Mouse (Mus musculus): ENCODE results near the gene Snrnp25. TPM values are rescaled to one million over a fixed set of nuclear protein-coding genes. Genes with fewer than 3 reads are reported as not detected.
A peak's percentile ranks its signal among the peaks of the same experiment; 100 is the strongest.
"Not testable (repeated sequence)": the region's sequence is repeated elsewhere in the genome, so short reads cannot be mapped to it uniquely, and the experiment has no call there.

The Snrnp25 gene
- polyA plus RNA-seq, 1 experiment from 2014 or later, result 58.0 TPM

GRCm38 (mm10) chr11:32198256-32198955 is 6.8 kb upstream of the Snrnp25 start:
- no peak for ATAC-seq (replicated peaks; ENCODE audit: low FRiP score, low TSS enrichment, low read depth)
- Histone ChIP-seq H3K27me3 (replicated peaks; ENCODE audit: control insufficient read depth, insufficient read depth, low read length) (no peaks in the 10 kb centered on the region), H3K4me1 (replicated peaks; ENCODE audit: control insufficient read depth, insufficient read depth, low read length) (no peaks in the 10 kb centered on the region), H3K4me3 (ENCODE audit: low read depth, low read length) (no peak overlapping the region), H3K9me3 (ENCODE audit: control insufficient read depth, low read length) (no peaks in the 10 kb centered on the region), H3K27ac (ENCODE audit: low read depth) (no peak overlapping the region), H3K9ac (ENCODE audit: low read length) (no peak overlapping the region), H3K4me2 (ENCODE audit: low read length) (no peak overlapping the region), H3K36me3 (ENCODE audit: control insufficient read depth, insufficient read depth, low read length) (no peaks in the 10 kb centered on the region)
- WGBS, result 68% methylated on average over 14 of the region's 14 CpGs
- no peak for DNase-seq (ENCODE audit: low spot score)

DNA sequence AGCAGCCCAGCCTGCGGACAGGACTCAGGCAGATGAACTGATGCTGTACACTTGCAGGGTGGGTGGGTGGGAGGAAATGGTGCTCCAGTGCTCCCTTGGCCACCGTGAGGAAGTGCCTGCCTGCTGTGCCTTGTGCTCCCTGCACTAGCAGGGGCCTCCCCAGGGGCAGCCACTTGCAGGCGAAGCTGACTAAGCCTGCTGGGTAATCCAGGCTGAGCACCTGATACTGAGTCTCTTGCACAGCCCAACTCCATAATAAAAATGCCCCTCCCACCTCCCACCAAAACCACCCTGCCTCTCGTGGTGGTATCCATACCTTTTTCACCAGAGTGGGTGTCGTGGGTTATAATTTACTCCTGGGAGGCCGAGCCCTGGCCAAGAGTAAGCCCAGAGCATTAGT is 6.0 kb upstream of the Snrnp25 start:
- H3K4me1 ChIP-seq (replicated peaks; ENCODE audit: control insufficient read depth, insufficient read depth, low read length), result no peaks in the 10 kb centered on the region
- H3K27ac ChIP-seq (ENCODE audit: low read depth), result no peak overlapping the region
- ATAC-seq (replicated peaks; ENCODE audit: low FRiP score, low TSS enrichment, low read depth), result 0 out of 2 replicates have a peak, but pooled peaks have one; percentile 13
- H3K27me3 ChIP-seq (replicated peaks; ENCODE audit: control insufficient read depth, insufficient read depth, low read length), result no peaks in the 10 kb centered on the region
- H3K4me3 ChIP-seq (ENCODE audit: low read depth, low read length), result no peak overlapping the region
- H3K9me3 ChIP-seq (ENCODE audit: control insufficient read depth, low read length), result no peaks in the 10 kb centered on the region
- H3K9ac ChIP-seq (ENCODE audit: low read length), result no peak overlapping the region
- H3K4me2 ChIP-seq (ENCODE audit: low read length), result no peak overlapping the region
- DNase-seq (ENCODE audit: low spot score), result no peak
- H3K36me3 ChIP-seq (ENCODE audit: control insufficient read depth, insufficient read depth, low read length), result no peaks in the 10 kb centered on the region
- 39% methylated on average over 5 of the region's 6 CpGs for WGBS

DNA sequence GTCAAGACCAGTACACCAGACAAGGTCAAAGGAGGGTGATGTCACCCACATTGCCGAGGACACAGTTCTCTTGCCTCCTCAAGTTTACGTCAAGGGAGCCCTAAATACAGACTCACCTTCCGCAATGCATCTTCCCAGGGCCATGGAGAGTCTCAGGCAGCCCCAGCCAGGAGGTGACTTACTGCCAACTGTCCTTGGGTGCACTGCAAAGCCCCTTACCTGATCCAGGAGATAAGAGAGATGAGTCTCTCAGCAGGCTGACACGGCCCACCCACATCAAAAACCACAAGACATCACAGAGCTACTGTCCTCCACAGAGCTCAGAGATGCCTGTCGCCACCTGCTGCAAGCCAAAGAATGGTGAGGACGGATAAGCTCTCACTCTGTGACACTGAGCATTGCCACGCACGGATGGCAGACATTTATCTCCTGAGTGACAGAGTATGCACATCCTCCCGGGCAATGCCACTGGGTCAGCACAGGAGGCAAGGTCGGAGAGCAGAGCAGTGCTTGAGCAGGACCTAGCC is 5.1 kb upstream of the Snrnp25 start, which contains the start of gene Il9r:
TSS of gene Il9r (minus strand) at position 205 of the 527 bp plus-strand sequence.
- H3K9ac ChIP-seq (ENCODE audit: low read length), result no peak within 1 kb of the TSS
- H3K9me3 ChIP-seq (ENCODE audit: control insufficient read depth, low read length), result no peaks in the 10 kb centered on the region
- DNase-seq (ENCODE audit: low spot score) (no peak), ATAC-seq (replicated peaks; ENCODE audit: low FRiP score, low TSS enrichment, low read depth) (no peak)
- no peaks in the 10 kb centered on the region for H3K36me3 ChIP-seq (ENCODE audit: control insufficient read depth, insufficient read depth, low read length)
- H3K27ac ChIP-seq (ENCODE audit: low read depth), result no peak within 1 kb of the TSS
- no peaks in the 10 kb centered on the region for H3K4me1 ChIP-seq (replicated peaks; ENCODE audit: control insufficient read depth, insufficient read depth, low read length)
- H3K4me2 ChIP-seq (ENCODE audit: low read length), result no peak within 1 kb of the TSS
- no peaks in the 10 kb centered on the region for H3K27me3 ChIP-seq (replicated peaks; ENCODE audit: control insufficient read depth, insufficient read depth, low read length)
- no peak within 1 kb of the TSS for H3K4me3 ChIP-seq (ENCODE audit: low read depth, low read length)
- WGBS, result 67% methylated on average over 10 of the region's 10 CpGs

- DNase-seq (ENCODE audit: low spot score); H3K4me3 ChIP-seq (ENCODE audit: low read depth, low read length); H3K9me3 ChIP-seq (ENCODE audit: control insufficient read depth, low read length); ATAC-seq (replicated peaks; ENCODE audit: low FRiP score, low TSS enrichment, low read depth); H3K27me3 ChIP-seq (replicated peaks; ENCODE audit: control insufficient read depth, insufficient read depth, low read length); H3K9ac ChIP-seq (ENCODE audit: low read length); H3K36me3 ChIP-seq (ENCODE audit: control insufficient read depth, insufficient read depth, low read length); H3K4me1 ChIP-seq (replicated peaks; ENCODE audit: control insufficient read depth, insufficient read depth, low read length); H3K4me2 ChIP-seq (ENCODE audit: low read length); H3K27ac ChIP-seq (ENCODE audit: low read depth): not testable (repeated sequence)
- WGBS, result 44% methylated on average over 1 of the region's 1 CpGs
Measured at GRCm38 (mm10) chr11:32200992-32201391, 4.2 kb upstream of the Snrnp25 start.

DNA sequence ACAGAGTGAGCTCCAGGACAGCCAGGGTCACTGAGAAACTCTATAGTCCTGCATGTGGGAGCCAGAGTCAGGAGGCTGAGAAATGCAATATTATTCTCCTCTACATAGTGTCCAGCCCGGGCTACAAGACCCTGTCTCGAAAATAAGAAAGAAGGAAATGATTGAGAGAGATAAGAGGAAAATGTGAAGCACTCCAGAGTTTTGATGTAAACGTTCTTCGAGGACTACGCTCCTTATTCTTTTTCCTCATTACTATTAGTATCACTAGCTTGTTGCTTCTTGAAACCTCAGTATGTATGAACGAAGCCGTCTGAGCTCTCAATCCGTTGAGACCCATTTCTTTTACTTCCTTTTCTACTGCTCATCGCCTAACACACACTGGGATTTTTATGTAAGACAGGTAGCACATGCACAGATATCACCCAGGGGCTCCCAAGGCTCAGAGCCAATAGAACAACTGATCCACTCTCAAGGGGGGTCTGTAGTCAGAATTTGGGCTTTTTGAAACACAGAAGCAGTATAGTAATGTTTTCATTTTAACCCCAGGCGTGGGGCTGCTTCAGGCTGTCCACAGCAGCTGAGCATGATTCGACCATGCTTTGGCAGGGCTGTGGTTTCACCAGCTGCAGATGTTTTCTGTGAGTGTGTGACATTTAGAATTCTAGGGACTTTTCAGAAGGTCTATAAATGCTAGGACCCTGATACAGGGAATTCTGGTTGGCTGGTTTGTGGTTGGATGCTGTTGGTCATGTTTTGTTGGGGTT is 3.1 kb upstream of the Snrnp25 start:
- H3K27me3 ChIP-seq (replicated peaks; ENCODE audit: control insufficient read depth, insufficient read depth, low read length), result no peaks in the 10 kb centered on the region
- no peak for ATAC-seq (replicated peaks; ENCODE audit: low FRiP score, low TSS enrichment, low read depth)
- 74% methylated on average over 11 of the region's 11 CpGs for WGBS
- no peaks in the 10 kb centered on the region for H3K36me3 ChIP-seq (ENCODE audit: control insufficient read depth, insufficient read depth, low read length)
- DNase-seq (ENCODE audit: low spot score), result no peak
- H3K9me3 ChIP-seq (ENCODE audit: control insufficient read depth, low read length), result no peaks in the 10 kb centered on the region
- H3K27ac ChIP-seq (ENCODE audit: low read depth), result no peak overlapping the region
- no peak overlapping the region for H3K4me2 ChIP-seq (ENCODE audit: low read length)
- H3K4me1 ChIP-seq (replicated peaks; ENCODE audit: control insufficient read depth, insufficient read depth, low read length), result peaks cover 5% of the 10 kb centered on the region; the same call in 1 of the 2 replicates
- H3K4me3 ChIP-seq (ENCODE audit: low read depth, low read length), result no peak overlapping the region
- H3K9ac ChIP-seq (ENCODE audit: low read length), result no peak overlapping the region

DNA sequence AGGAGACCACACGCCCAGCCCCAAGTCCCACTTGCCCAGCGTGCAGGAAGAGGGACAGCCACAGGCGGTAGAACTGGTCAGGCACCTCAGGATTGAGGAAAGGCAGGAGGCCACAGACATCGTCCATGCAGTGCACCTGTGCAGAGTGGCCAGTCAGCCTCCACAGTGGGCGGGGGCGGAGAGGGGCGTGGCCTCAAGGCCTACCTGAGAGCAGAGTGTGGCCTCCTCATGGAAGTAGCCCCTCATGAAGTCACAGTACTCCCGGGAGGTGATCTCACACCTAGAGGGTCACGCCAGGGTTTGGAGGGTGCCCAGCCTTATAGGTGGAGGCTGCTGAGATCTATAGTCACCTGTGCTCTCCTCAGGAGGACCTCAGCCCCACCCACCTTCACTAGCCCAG is 5.4 kb downstream of the Snrnp25 start:
- 85% methylated on average over 9 of the region's 9 CpGs for WGBS
- H3K9ac ChIP-seq (ENCODE audit: low read length), result no peak overlapping the region
- no peak overlapping the region for H3K27ac ChIP-seq (ENCODE audit: low read depth)
- no peak overlapping the region for H3K4me3 ChIP-seq (ENCODE audit: low read depth, low read length)
- no peaks in the 10 kb centered on the region for H3K27me3 ChIP-seq (replicated peaks; ENCODE audit: control insufficient read depth, insufficient read depth, low read length)
- peaks cover 80% of the 10 kb centered on the region for H3K36me3 ChIP-seq (ENCODE audit: control insufficient read depth, insufficient read depth, low read length)
- H3K4me1 ChIP-seq (replicated peaks; ENCODE audit: control insufficient read depth, insufficient read depth, low read length), result peaks cover 5% of the 10 kb centered on the region; the same call in 1 of the 2 replicates
- no peak overlapping the region for H3K4me2 ChIP-seq (ENCODE audit: low read length)
- H3K9me3 ChIP-seq (ENCODE audit: control insufficient read depth, low read length), result no peaks in the 10 kb centered on the region
- DNase-seq (ENCODE audit: low spot score) (no peak), ATAC-seq (replicated peaks; ENCODE audit: low FRiP score, low TSS enrichment, low read depth) (no peak)

GRCm38 (mm10) chr11:32215372-32216162 is 10.4 kb downstream of the Snrnp25 start:
- 94% methylated on average over 18 of the region's 18 CpGs for WGBS
- H3K27ac ChIP-seq (ENCODE audit: low read depth), result no peak overlapping the region
- no peak overlapping the region for H3K4me2 ChIP-seq (ENCODE audit: low read length)
- H3K4me1 ChIP-seq (replicated peaks; ENCODE audit: control insufficient read depth, insufficient read depth, low read length), result peaks cover 17% of the 10 kb centered on the region
- H3K36me3 ChIP-seq (ENCODE audit: control insufficient read depth, insufficient read depth, low read length), result peaks cover 66% of the 10 kb centered on the region
- no peaks in the 10 kb centered on the region for H3K9me3 ChIP-seq (ENCODE audit: control insufficient read depth, low read length)
- no peak for DNase-seq (ENCODE audit: low spot score)
- ATAC-seq (replicated peaks; ENCODE audit: low FRiP score, low TSS enrichment, low read depth), result no peak
- H3K4me3 ChIP-seq (ENCODE audit: low read depth, low read length), result no peak overlapping the region
- H3K27me3 ChIP-seq (replicated peaks; ENCODE audit: control insufficient read depth, insufficient read depth, low read length), result no peaks in the 10 kb centered on the region
- H3K9ac ChIP-seq (ENCODE audit: low read length), result no peak overlapping the region

DNA sequence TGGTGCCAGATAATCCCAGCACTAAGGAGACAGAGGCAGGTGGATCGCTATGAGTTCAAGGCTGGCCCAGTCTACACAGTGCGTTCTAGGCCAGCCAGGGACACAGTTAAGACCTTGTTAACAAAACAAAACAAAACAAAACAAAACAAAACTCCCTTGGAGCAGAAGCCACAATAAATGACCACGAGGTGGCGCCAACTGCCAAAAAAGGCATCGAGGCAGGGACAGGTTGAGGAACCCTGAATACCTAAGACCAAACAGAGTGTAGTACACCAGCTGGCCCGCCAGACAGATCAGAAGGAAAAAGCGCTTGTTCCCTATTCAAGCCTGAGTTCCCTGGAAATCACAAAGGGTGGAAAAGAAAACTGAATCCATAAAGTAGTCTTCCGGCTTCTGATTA is 11.6 kb downstream of the Snrnp25 start:
- Histone ChIP-seq H3K4me2 (ENCODE audit: low read length) (no peak overlapping the region), H3K4me1 (replicated peaks; ENCODE audit: control insufficient read depth, insufficient read depth, low read length) (peaks cover 22% of the 10 kb centered on the region), H3K36me3 (ENCODE audit: control insufficient read depth, insufficient read depth, low read length) (peaks cover 53% of the 10 kb centered on the region), H3K4me3 (ENCODE audit: low read depth, low read length) (no peak overlapping the region), H3K27me3 (replicated peaks; ENCODE audit: control insufficient read depth, insufficient read depth, low read length) (no peaks in the 10 kb centered on the region), H3K9ac (ENCODE audit: low read length) (no peak overlapping the region), H3K9me3 (ENCODE audit: control insufficient read depth, low read length) (no peaks in the 10 kb centered on the region), H3K27ac (ENCODE audit: low read depth) (no peak overlapping the region)
- ATAC-seq (replicated peaks; ENCODE audit: low FRiP score, low TSS enrichment, low read depth) (no peak), DNase-seq (ENCODE audit: low spot score) (peak; percentile 86)
- WGBS, result 28% methylated on average over 8 of the region's 8 CpGs
